Mouse (Mus musculus): Measurements from ENCODE around the gene Elf5.

Elf5 gene

GRCm38 (mm10) chr2:103432695-103433275, 21.3 kb downstream of the Elf5 start:
- no peak for DNase-seq (ENCODE audit: low read depth, low spot score)

- no peak for DNase-seq (ENCODE audit: low read depth, low spot score)
Observed at GRCm38 (mm10) chr2:103435110-103435509, 23.6 kb downstream of the Elf5 start.

DNA sequence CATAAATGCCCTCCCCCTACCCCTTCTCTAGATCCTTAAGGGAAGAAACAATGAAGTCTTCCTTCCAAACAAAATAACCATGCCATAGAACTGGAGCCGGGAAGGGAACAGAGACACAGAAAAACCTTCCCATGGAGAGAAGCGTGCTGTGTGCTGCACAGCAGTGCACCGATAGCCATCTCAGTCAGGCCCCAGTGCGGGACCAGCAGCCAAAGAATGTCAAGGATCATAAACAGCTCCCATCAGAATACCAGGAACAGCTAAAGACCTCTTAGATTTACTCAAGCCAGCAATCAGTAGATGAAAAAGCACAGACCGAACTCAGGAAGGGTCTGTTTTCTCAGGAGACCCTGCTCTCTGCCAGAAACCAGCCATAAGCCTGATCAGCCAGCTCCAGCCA, 25.0 kb downstream of the Elf5 start:
- DNase-seq (ENCODE audit: low read depth, low spot score): no peak

DNA sequence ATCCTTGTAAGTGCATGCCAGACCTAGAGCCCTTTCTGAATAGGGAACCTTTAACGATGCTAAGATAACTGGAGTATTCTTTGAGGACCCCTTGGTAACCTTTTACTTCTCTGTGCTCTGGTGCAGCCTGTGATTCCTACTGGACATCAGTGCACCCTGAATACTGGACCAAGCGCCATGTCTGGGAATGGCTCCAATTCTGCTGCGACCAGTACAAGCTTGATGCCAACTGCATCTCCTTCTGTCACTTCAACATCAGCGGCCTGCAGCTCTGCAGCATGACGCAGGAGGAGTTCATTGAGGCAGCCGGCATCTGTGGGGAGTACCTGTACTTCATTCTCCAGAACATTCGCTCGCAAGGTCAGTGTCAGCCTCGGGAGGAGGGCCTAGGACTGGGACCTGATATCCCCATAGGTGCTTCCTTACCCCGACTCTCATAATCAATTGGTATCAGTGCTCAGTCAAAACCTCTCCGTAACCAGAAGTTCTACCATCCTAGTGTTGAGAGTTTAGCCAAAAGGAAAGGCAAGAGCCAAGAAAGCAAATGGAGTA, 27.7 kb downstream of the Elf5 start:
- no peak for DNase-seq (ENCODE audit: low read depth, low spot score)

DNA sequence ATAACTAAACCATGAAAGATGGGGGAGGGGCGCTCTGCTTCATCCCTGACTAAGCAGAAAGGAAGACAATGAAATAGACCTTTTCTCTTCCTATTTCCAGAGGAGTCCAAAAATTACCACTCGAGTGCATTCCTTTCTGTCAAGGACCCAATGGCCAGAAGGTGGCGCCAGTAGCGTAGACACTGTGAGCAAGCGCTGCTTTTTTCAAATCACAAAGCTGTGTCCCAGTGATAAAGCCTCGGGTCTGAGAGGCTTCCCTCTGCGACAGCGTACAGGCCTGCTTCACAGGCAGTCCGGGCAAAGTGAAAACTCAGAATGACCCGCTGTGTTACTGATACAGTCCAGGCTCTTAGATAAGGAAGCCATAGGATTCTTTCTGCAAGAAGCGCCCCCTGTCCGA, 28.2 kb downstream of the Elf5 start:
- peak; percentile 43 for DNase-seq (ENCODE audit: low read depth, low spot score)

- peak; percentile 47 for DNase-seq (ENCODE audit: low read depth, low spot score)
Observed at GRCm38 (mm10) chr2:103445776-103446175, 34.3 kb downstream of the Elf5 start.

DNA sequence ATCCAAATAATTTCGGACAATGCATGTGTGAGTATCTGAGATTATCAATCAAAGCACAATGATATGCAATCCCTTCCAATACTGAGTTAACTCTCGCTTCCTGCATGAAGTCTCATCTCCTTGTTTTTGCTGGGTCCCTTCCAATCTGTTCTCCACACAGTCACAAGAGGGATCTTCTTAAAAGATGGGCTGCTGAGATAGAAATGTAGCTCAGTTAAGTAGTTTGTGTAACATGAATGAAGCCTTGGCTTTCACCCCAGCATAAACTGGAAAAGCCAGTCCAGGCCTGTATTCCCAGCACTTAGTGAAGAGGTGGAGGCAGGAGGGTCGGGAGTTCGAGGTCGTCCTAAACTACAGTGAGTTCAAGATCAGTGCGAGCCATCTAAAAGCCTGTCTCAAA, 34.8 kb downstream of the Elf5 start:
- no peak for DNase-seq (ENCODE audit: low read depth, low spot score)

GRCm38 (mm10) chr2:103448947-103449560, 37.6 kb downstream of the Elf5 start:
- no peak for DNase-seq (ENCODE audit: low read depth, low spot score)

GRCm38 (mm10) chr2:103449813-103450212, 38.3 kb downstream of the Elf5 start:
- no peak for DNase-seq (ENCODE audit: low read depth, low spot score)

DNA sequence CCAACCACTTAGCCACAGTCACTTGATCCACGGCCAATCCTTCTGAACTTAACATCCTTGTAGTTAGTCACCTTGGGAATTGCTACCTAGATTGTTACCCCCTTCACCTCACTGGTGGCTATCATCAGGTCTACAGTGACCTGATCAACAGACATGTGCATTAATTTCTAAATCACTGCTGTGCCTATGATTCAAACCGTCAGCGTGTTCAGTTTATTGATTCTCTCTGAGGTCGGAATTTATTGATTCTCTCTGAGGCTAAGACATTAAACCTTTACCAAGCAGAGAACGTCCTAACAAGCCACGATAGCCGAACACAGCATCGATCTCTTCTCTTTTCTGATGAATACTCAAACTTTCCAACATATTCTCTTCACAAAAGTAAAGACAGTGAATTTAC, 38.8 kb downstream of the Elf5 start:
- DNase-seq (ENCODE audit: low read depth, low spot score): no peak

GRCm38 (mm10) chr2:103452550-103452949, 41.1 kb downstream of the Elf5 start:
- no peak for DNase-seq (ENCODE audit: low read depth, low spot score)

GRCm38 (mm10) chr2:103455748-103456147, 44.3 kb downstream of the Elf5 start:
- DNase-seq (ENCODE audit: low read depth, low spot score): no peak

DNA sequence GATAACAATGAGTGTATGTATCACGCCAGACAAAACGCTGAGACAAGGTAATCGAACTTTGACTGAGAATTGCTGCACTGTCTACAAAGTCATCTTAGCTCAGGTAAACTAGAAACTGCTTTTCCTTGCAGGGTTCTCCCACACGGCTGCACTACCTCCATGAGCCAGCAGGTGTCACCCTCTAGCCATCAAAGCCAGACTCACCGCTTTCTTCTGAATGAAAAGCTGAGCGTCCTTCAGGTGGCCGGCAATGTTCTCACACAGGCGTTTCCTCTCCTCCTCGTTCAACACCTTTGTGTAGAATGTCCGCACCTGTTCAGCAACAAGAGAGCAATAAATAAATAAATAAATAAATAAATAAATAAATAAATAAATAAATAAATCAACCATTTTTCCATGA, 45.2 kb downstream of the Elf5 start:
- DNase-seq (ENCODE audit: low read depth, low spot score): peak; percentile 77

DNA sequence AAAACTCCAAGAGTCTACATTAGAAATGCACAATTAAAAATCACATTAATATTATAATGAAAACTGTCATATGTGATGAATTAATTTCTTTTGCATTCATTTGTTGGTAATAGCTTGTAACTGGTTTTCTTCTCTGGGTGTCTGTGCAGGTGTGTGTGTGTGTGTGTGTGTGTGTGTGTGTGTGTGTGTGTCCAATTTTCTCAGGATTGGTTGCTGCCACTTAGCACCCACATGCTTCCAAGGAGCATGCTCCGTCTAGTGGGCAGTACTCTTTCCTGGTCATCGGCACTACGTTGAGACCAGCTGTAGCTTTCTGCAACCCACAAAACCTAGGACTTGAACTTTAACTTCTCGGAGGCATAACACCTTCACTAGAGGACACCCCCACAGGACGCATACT, 45.6 kb downstream of the Elf5 start:
- DNase-seq (ENCODE audit: low read depth, low spot score): no peak

DNA sequence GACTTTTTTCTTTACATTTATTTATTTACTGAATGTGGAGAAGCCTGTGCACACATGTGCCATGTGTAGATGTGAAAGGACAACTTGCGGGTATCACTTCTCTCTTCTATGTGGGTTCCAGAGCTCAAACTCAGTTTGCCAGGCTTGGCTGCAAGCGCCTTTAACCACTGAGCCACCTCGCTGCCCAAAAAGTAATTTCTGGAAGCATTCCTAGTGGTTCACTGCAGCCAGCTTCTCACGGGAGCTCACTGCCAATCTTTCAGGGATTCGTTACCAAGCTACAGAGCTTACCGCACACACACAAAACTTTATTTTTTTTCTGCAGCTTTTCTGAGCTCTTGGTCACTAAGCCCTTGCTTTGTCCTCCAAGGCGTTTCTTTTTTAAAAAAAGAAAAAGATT, 46.1 kb downstream of the Elf5 start:
- DNase-seq (ENCODE audit: low read depth, low spot score): no peak

DNA sequence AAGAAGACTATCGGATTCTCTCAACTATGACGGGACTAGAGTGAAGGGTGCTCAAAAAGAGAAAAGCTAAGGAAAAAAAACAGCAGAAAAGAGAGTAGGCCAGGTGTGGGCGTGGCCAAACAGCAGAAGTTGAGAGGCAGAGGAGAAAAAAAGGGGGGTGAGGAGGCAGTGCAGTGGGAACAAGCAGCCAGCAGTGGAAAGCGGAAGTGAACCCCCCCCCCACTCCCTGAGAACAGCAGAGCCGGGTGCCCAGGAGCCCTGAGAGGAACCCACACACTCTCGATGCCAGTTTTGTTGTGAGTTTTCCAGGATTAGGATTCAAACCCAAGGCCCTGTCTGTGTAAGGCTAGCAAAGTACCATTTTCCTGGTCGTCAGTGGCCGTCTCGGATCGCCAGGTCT, 47.6 kb downstream of the Elf5 start:
- no peak for DNase-seq (ENCODE audit: low read depth, low spot score)

- DNase-seq (ENCODE audit: low read depth, low spot score): no peak
Observed at GRCm38 (mm10) chr2:103461210-103461609, 49.7 kb downstream of the Elf5 start.

DNA sequence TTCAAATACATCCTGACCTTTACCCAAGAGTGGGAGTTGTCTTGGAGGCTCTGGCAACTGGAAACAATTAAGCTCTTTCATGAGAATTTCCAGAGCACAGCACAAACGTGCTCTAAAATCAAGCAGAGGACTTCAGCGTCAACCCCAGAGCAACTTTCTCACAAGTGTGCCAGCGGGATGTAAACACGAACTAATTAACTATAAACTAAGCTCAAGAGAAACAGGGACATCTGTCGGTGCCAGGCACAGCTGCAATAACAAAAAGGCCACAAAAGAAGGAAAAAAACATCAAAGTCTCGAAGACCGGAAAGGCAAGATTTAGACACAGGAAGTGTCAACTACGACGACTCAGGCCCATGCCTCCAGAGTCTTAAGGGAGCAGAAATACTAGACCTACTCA, 50.3 kb downstream of the Elf5 start:
- no peak for DNase-seq (ENCODE audit: low read depth, low spot score)

DNA sequence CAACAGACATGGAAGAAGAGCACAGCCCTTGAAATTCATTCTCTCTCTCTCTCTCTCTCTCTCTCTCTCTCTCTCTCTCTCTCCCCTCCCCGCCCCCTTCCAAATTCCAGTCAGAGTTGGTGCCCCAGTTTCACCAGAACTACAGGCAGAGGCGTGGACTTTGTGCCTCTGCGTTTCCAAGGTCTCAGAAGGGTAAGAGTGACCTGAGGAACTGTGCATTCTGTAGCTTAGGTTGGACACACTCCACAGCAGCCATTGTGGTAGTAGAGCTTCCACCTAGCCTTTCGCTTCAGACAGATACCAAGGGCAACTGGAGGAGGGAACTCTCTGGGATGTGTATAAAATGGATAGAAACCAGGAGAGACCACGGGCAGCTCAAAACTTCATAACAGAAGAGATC, 51.3 kb downstream of the Elf5 start:
- no peak for DNase-seq (ENCODE audit: low read depth, low spot score)

GRCm38 (mm10) chr2:103464524-103464923, 53.0 kb downstream of the Elf5 start:
- no peak for DNase-seq (ENCODE audit: low read depth, low spot score)

DNA sequence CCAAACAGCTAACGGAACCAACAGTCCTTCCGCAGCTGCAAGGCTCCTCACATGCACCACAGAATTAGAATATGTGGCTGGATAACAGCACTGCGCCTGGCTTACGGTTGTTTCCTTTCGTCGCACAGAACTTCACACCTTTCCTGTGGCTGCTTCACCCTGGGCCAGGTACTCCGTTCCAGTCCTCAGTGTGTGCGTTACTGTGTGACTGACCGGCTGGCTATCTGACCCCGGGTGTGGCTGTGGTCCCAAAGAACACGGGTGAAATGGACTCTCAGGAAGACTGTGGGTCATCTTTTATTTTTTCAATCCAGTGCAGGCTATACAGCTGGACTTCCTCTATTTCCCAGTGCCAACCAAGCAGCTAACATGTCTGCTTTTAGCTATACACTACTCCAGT, 53.9 kb downstream of the Elf5 start:
- no peak for DNase-seq (ENCODE audit: low read depth, low spot score)

DNA sequence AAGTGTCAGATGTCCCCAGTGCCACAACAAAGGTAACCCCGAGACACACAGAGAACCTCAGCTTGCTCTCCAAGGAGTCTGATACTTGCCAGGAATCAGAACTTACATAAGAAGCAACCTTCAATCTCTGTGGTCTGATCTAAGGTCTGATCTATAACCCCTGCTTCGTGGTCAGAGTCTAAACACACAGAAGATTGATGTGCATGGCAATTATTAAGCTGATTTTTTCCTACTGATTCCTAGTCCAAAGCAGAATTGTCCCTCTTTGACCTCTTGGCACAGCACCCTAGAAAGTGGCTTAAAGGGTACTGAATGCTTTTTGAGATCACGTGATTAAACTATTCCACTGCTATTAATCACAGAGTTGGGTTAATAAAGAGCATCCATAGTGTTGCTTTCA, 54.8 kb downstream of the Elf5 start:
- no peak for DNase-seq (ENCODE audit: low read depth, low spot score)

GRCm38 (mm10) chr2:103466984-103467588, 55.6 kb downstream of the Elf5 start:
- no peak for DNase-seq (ENCODE audit: low read depth, low spot score)
